Mouse (Mus musculus): Measurements from ENCODE around the gene Nr3c2.

Gene Nr3c2

GRCm38 (mm10) chr8:77176343-77176742 is 277.1 kb downstream of the Nr3c2 start:
- no peak for DNase-seq

- no peak for DNase-seq
These were observed 286.6 kb downstream of the Nr3c2 start for GRCm38 (mm10) chr8:77185816-77186215.

- DNase-seq, result no peak
These were observed 287.8 kb downstream of the Nr3c2 start for GRCm38 (mm10) chr8:77186914-77187536.

- DNase-seq, result no peak
These were observed 288.5 kb downstream of the Nr3c2 start for GRCm38 (mm10) chr8:77187748-77188147.

GRCm38 (mm10) chr8:77188298-77188697 is 289.1 kb downstream of the Nr3c2 start:
- DNase-seq, result no peak

GRCm38 (mm10) chr8:77189318-77189717 is 290.1 kb downstream of the Nr3c2 start:
- no peak for DNase-seq

GRCm38 (mm10) chr8:77190393-77190792 is 291.2 kb downstream of the Nr3c2 start:
- DNase-seq, result no peak

GRCm38 (mm10) chr8:77209297-77209696 is 310.1 kb downstream of the Nr3c2 start:
- DNase-seq, result no peak

GRCm38 (mm10) chr8:77213893-77214464 is 314.7 kb downstream of the Nr3c2 start:
- no peak for DNase-seq

- peak; percentile 82 for DNase-seq
These were observed 315.4 kb downstream of the Nr3c2 start for GRCm38 (mm10) chr8:77214665-77215064.

GRCm38 (mm10) chr8:77215191-77215590 is 315.9 kb downstream of the Nr3c2 start:
- DNase-seq, result no peak

- DNase-seq, result no peak
These were observed 323.9 kb downstream of the Nr3c2 start for GRCm38 (mm10) chr8:77223123-77223522.

GRCm38 (mm10) chr8:77227742-77228141 is 328.5 kb downstream of the Nr3c2 start:
- DNase-seq, result peak; percentile 90

GRCm38 (mm10) chr8:77228688-77229087 is 329.4 kb downstream of the Nr3c2 start:
- no peak for DNase-seq

- no peak for DNase-seq
These were observed 332.0 kb downstream of the Nr3c2 start for GRCm38 (mm10) chr8:77231211-77231610.

GRCm38 (mm10) chr8:77231834-77232233 is 332.6 kb downstream of the Nr3c2 start:
- no peak for DNase-seq

- peak; percentile 47 for DNase-seq
These were observed 333.2 kb downstream of the Nr3c2 start for GRCm38 (mm10) chr8:77232411-77232810.

GRCm38 (mm10) chr8:77236701-77237100 is 337.5 kb downstream of the Nr3c2 start:
- peak; percentile 66 for DNase-seq

GRCm38 (mm10) chr8:77239462-77239861 is 340.2 kb downstream of the Nr3c2 start:
- DNase-seq, result no peak

GRCm38 (mm10) chr8:77241381-77241780 is 342.1 kb downstream of the Nr3c2 start:
- DNase-seq, result no peak

- no peak for DNase-seq
These were observed 350.9 kb downstream of the Nr3c2 start for GRCm38 (mm10) chr8:77250094-77250493.

- no peak for DNase-seq
These were observed 351.9 kb downstream of the Nr3c2 start for GRCm38 (mm10) chr8:77251134-77251533.

- DNase-seq, result no peak
These were observed 355.2 kb downstream of the Nr3c2 start for GRCm38 (mm10) chr8:77254466-77254865.

GRCm38 (mm10) chr8:77256450-77257084 is 357.3 kb downstream of the Nr3c2 start:
- DNase-seq, result no peak
